Mouse (Mus musculus) MEL (cell line): ENCODE measurements around the gene Igsf6. TPM values are rescaled to one million over a fixed set of nuclear protein-coding genes. Genes with fewer than 3 reads are reported as not detected.

Experiments
- DNase-seq: peaks from one replicate; pipeline ENCODE4 v3.0.0; 2011; ENCODE audit warnings: low read depth, low spot score
- H3K27ac ChIP-seq: 2 replicates; pipeline ENCODE4 v1.5.1; 2012; ENCODE audit warnings: low read depth, mild to moderate bottlenecking, control low read depth, low read length, moderate library complexity; ENCODE audit not compliant: control insufficient read depth
- H3K27me3 ChIP-seq, 2 experiments: fragments of 150-350 bp in 1 of 2; sonication (generic) in 1 of 2; 2 replicates each; pipeline ENCODE4 v1.6.1; 2012; ENCODE audit warnings: low read length in 2 of 2, mild to moderate bottlenecking in 2 of 2, improper control_type of control experiment in 1 of 2, moderate library complexity in 1 of 2; ENCODE audit not compliant: insufficient read depth in 2 of 2, control insufficient read depth in 1 of 2
- H3K36me3 ChIP-seq, 2 experiments: 2 replicates each; pipeline ENCODE4 v1.6.1; 2012 to 2014; ENCODE audit warnings: low read length in 2 of 2, improper control_type of control experiment in 1 of 2, inconsistent platforms in 1 of 2, mild to moderate bottlenecking in 1 of 2; ENCODE audit not compliant: insufficient read depth in 2 of 2, control insufficient read depth in 1 of 2
- H3K4me1 ChIP-seq, 2 experiments: fragments of 150-350 bp in 1 of 2; sonication (generic) in 1 of 2; 2 replicates each; pipeline ENCODE4 v1.6.1; 2012; ENCODE audit warnings: low read length in 2 of 2, improper control_type of control experiment in 1 of 2, mild to moderate bottlenecking in 1 of 2; ENCODE audit not compliant: insufficient read depth in 2 of 2, control insufficient read depth in 1 of 2
- H3K4me3 ChIP-seq, 2 experiments: fragments of 150-350 bp in 1 of 2; sonication (generic) in 1 of 2; 2 replicates each; pipeline ENCODE4 v1.5.1; 2012; ENCODE audit warnings: low read depth in 2 of 2, low read length in 2 of 2, mild to moderate bottlenecking in 2 of 2, moderate library complexity in 2 of 2, control low read depth in 1 of 2, improper control_type of control experiment in 1 of 2; ENCODE audit not compliant: control insufficient read depth in 1 of 2, insufficient read depth in 1 of 2
- H3K79me2 ChIP-seq: 2 replicates; pipeline ENCODE4 v1.6.1; 2012; ENCODE audit warnings: mild to moderate bottlenecking, low read length, moderate library complexity; ENCODE audit not compliant: control insufficient read depth, poor library complexity, insufficient read depth
- H3K9ac ChIP-seq: 2 replicates; pipeline ENCODE4 v1.6.1; 2012; ENCODE audit warnings: low read depth, mild to moderate bottlenecking, control low read depth, low read length, moderate library complexity; ENCODE audit not compliant: control insufficient read depth, poor library complexity, severe bottlenecking
- H3K9me3 ChIP-seq: fragments of 150-350 bp; sonication (generic); replicated peaks from 2 replicates; pipeline ENCODE4 v1.6.1; 2012; ENCODE audit warnings: mild to moderate bottlenecking, low read length, improper control_type of control experiment, moderate library complexity; ENCODE audit not compliant: insufficient read depth
- CHD2 ChIP-seq: IDR thresholded peaks from 2 replicates; pipeline ENCODE4 v1.6.1; 2011; ENCODE audit warnings: low read length, improper control_type of control experiment
- CTCF ChIP-seq, 3 experiments: IDR thresholded peaks in 2 of 3; conservative IDR thresholded peaks in 1 of 3; 2 replicates each; pipeline ENCODE4 v1.5.1; 2011 to 2012; ENCODE audit warnings: low read length in 3 of 3, low read depth in 2 of 3, mild to moderate bottlenecking in 2 of 3, improper control_type of control experiment in 1 of 3, inconsistent platforms in 1 of 3, mixed read lengths in 1 of 3, moderate library complexity in 1 of 3; ENCODE audit not compliant: control insufficient read depth in 1 of 3, insufficient read depth in 1 of 3, poor library complexity in 1 of 3, severe bottlenecking in 1 of 3
- E2F4 ChIP-seq: IDR thresholded peaks from 2 replicates; pipeline ENCODE4 v1.6.1; 2011; ENCODE audit warnings: low read depth, low read length, improper control_type of control experiment, borderline replicate concordance
- EP300 ChIP-seq, 2 experiments: IDR thresholded peaks; 2 replicates each; pipeline ENCODE4 v1.6.1; 2011; ENCODE audit warnings: improper control_type of control experiment in 2 of 2, low read length in 2 of 2, low read depth in 1 of 2, mild to moderate bottlenecking in 1 of 2
- KAT2A ChIP-seq: conservative IDR thresholded peaks from 2 replicates; pipeline ENCODE4 v1.6.1; 2012; ENCODE audit warnings: low read depth, low read length, improper control_type of control experiment, inconsistent platforms
- MAZ ChIP-seq: IDR thresholded peaks from 2 replicates; pipeline ENCODE4 v1.6.1; 2012; ENCODE audit warnings: low read depth, mild to moderate bottlenecking, inconsistent platforms, low read length, improper control_type of control experiment
- MYC ChIP-seq: IDR thresholded peaks from 2 replicates; pipeline ENCODE4 v1.6.1; 2011; ENCODE audit warnings: low read depth, mild to moderate bottlenecking, low read length, improper control_type of control experiment, moderate library complexity
- NRF1 ChIP-seq: IDR thresholded peaks from 2 replicates; pipeline ENCODE4 v1.6.1; 2014; ENCODE audit warnings: low read depth, mild to moderate bottlenecking, inconsistent platforms, low read length, improper control_type of control experiment, moderate library complexity; ENCODE audit not compliant: poor library complexity, insufficient read depth, severe bottlenecking
- POLR2A ChIP-seq, 2 experiments: IDR thresholded peaks; 2 replicates each; pipeline ENCODE4 v1.6.1; 2011 to 2012; ENCODE audit warnings: low read length in 2 of 2, mild to moderate bottlenecking in 2 of 2, control low read depth in 1 of 2, improper control_type of control experiment in 1 of 2, low read depth in 1 of 2, moderate library complexity in 1 of 2; ENCODE audit not compliant: control insufficient read depth in 1 of 2, insufficient read depth in 1 of 2, poor library complexity in 1 of 2
- POLR2AphosphoS5 ChIP-seq: IDR thresholded peaks from 2 replicates; pipeline ENCODE4 v1.6.1; 2012; ENCODE audit warnings: low read depth, borderline replicate concordance, mild to moderate bottlenecking, inconsistent platforms, low read length, moderate library complexity, mixed read lengths
- RAD21 ChIP-seq: IDR thresholded peaks from 2 replicates; pipeline ENCODE4 v1.6.1; 2011; ENCODE audit warnings: mild to moderate bottlenecking, low read depth, low read length, improper control_type of control experiment
- SIN3A ChIP-seq: IDR thresholded peaks from 2 replicates; pipeline ENCODE4 v1.6.1; 2012; ENCODE audit warnings: low read length, improper control_type of control experiment, inconsistent platforms
- SMC3 ChIP-seq: IDR thresholded peaks from 2 replicates; pipeline ENCODE4 v1.6.1; 2011; ENCODE audit warnings: low read depth, low read length, improper control_type of control experiment
- TAL1 ChIP-seq: IDR thresholded peaks from 2 replicates; pipeline ENCODE4 v1.6.1; 2012; ENCODE audit warnings: mild to moderate bottlenecking, inconsistent platforms, low read length, moderate library complexity, mixed read lengths
- TCF12 ChIP-seq: IDR thresholded peaks from 2 replicates; pipeline ENCODE4 v1.6.1; 2014; ENCODE audit warnings: low read depth, mild to moderate bottlenecking, inconsistent platforms, low read length, improper control_type of control experiment, moderate library complexity
- UBTF ChIP-seq: IDR thresholded peaks from 2 replicates; pipeline ENCODE4 v1.6.1; 2012; ENCODE audit warnings: low read depth, mild to moderate bottlenecking, inconsistent platforms, low read length, improper control_type of control experiment, moderate library complexity, borderline replicate concordance; ENCODE audit not compliant: insufficient read depth
- USF1 ChIP-seq: IDR thresholded peaks from 2 replicates; pipeline ENCODE4 v1.6.1; 2014; ENCODE audit warnings: low read depth, mild to moderate bottlenecking, inconsistent platforms, low read length, improper control_type of control experiment, moderate library complexity
- USF2 ChIP-seq, 2 experiments: IDR thresholded peaks; 2 replicates each; pipeline ENCODE4 v1.6.1; 2011 to 2012; ENCODE audit warnings: improper control_type of control experiment in 2 of 2, low read length in 2 of 2, borderline replicate concordance in 1 of 2, inconsistent platforms in 1 of 2, low read depth in 1 of 2, mild to moderate bottlenecking in 1 of 2; ENCODE audit not compliant: insufficient read depth in 1 of 2
- ZC3H11A ChIP-seq: IDR thresholded peaks from 2 replicates; pipeline ENCODE4 v1.6.1; 2012; ENCODE audit warnings: low read depth, mild to moderate bottlenecking, inconsistent platforms, low read length, improper control_type of control experiment
- ZNF384 ChIP-seq: IDR thresholded peaks from 2 replicates; pipeline ENCODE4 v1.6.1; 2012; ENCODE audit warnings: low read depth, mild to moderate bottlenecking, inconsistent platforms, low read length, improper control_type of control experiment
- polyA plus RNA-seq, 2 experiments: library from polyadenylated mRNA; stranded (reverse) in 1 of 2; unstranded in 1 of 2; fragments of >175 nt in 1 of 2; fragments of >200 nt in 1 of 2; gene quantifications; 2 replicates each; pipeline versions ENCODE4 v1.2.1 to v1.2.4; 2012; ENCODE audit warnings: low replicate concordance in 2 of 2, low read depth in 1 of 2; ENCODE audit not compliant: insufficient read length in 2 of 2, insufficient read depth in 1 of 2, missing spikeins in 1 of 2
- total RNA-seq: library from RNA; depleted of rRNA; stranded (reverse); fragments of 300-350 nt; gene quantifications from 2 replicates; pipeline ENCODE4 v1.2.3, GENCODE M21; 2012

The Igsf6 gene
- total and polyA plus RNA-seq, 3 experiments: 0.08 to 0.42 TPM; not detected in 1

- Histone ChIP-seq H3K27ac (no peak overlapping the region), H3K4me3 (no peak overlapping the region), H3K36me3 (peaks cover 0 to 10% of the 10 kb centered on the region in 2 experiments; a peak in 2 of 4 replicates), H3K79me2 (no peaks in the 10 kb centered on the region), H3K9ac (no peak overlapping the region), H3K4me1 (no peaks in the 10 kb centered on the region), H3K27me3 (no peaks in the 10 kb centered on the region), H3K9me3 (no peaks in the 10 kb centered on the region)
- peak; percentile 32 for TF ChIP-seq SMC3
- peak in 1 of 3 experiments; percentile 30; a peak in 2 of 6 replicates for TF ChIP-seq CTCF (IDR thresholded peaks at IDR 0.05 in 2 of 3, conservative IDR thresholded peaks at IDR 0.05 in 1 of 3; ENCODE audit: control insufficient read depth in 1 of 3, insufficient read depth in 1 of 3, low read depth in 2 of 3, low read length in 3 of 3, poor library complexity in 1 of 3, severe bottlenecking in 1 of 3)
- TF ChIP-seq RAD21: peak; percentile 33
- no peak for TF ChIP-seq TAL1
- peak; percentile 20 for DNase-seq
Observed at GRCm38 (mm10) chr7:121064309-121064708, 10.1 kb downstream of the Igsf6 start.

- Histone ChIP-seq H3K4me1 (no peaks in the 10 kb centered on the region; a peak in 1 of 4 replicates), H3K4me3 (no peak overlapping the region), H3K79me2 (no peaks in the 10 kb centered on the region), H3K9me3 (no peaks in the 10 kb centered on the region), H3K36me3 (peaks cover 3 to 27% of the 10 kb centered on the region in 2 experiments; a peak in 3 of 4 replicates), H3K9ac (no peak overlapping the region), H3K27ac (no peak overlapping the region), H3K27me3 (no peaks in the 10 kb centered on the region)
- TF ChIP-seq MAZ (no peak), NRF1 (no peak), CTCF (IDR thresholded peaks at IDR 0.05 in 2 of 3, conservative IDR thresholded peaks at IDR 0.05 in 1 of 3; ENCODE audit: control insufficient read depth in 1 of 3, insufficient read depth in 1 of 3, low read depth in 2 of 3, low read length in 3 of 3, poor library complexity in 1 of 3, severe bottlenecking in 1 of 3) (no peak), E2F4 (no peak), MYC (no peak), POLR2AphosphoS5 (no peak), EP300 (IDR thresholded peaks at IDR 0.05; ENCODE audit: low read depth in 1 of 2, low read length in 2 of 2) (no peak), ZC3H11A (no peak), UBTF (no peak), POLR2A (IDR thresholded peaks at IDR 0.05; ENCODE audit: control insufficient read depth in 1 of 2, insufficient read depth in 1 of 2, low read depth in 1 of 2, low read length in 2 of 2, poor library complexity in 1 of 2) (no peak), KAT2A (no peak), CHD2 (no peak), TCF12 (no peak), USF1 (no peak), SIN3A (no peak), ZNF384 (no peak), SMC3 (no peak), USF2 (IDR thresholded peaks at IDR 0.05; ENCODE audit: borderline replicate concordance in 1 of 2, insufficient read depth in 1 of 2, low read depth in 1 of 2, low read length in 2 of 2) (no peak)
- no peak for DNase-seq
Observed at GRCm38 (mm10) chr7:121059477-121060218, 14.7 kb downstream of the Igsf6 start.
